Mouse (Mus musculus) liver, embryonic 14.5 days (tissue): ENCODE measurements at regions not wholly inside any gene's neighbourhood (a gene's known extent, or its start where the extent isn't known, plus 50 kb on each side); places are given as distances from the start of the nearest gene placed in this dataset.

Source experiments
- CTCF ChIP-seq: IDR thresholded peaks from 2 replicates; pipeline ENCODE4 v1.5.1; 2016; ENCODE audit warnings: antibody characterized with exemption, low read depth, control low read depth
- EP300 ChIP-seq: IDR thresholded peaks from 2 replicates; pipeline ENCODE4 v1.6.1; 2016; ENCODE audit warnings: antibody characterized with exemption, low read depth

DNA sequence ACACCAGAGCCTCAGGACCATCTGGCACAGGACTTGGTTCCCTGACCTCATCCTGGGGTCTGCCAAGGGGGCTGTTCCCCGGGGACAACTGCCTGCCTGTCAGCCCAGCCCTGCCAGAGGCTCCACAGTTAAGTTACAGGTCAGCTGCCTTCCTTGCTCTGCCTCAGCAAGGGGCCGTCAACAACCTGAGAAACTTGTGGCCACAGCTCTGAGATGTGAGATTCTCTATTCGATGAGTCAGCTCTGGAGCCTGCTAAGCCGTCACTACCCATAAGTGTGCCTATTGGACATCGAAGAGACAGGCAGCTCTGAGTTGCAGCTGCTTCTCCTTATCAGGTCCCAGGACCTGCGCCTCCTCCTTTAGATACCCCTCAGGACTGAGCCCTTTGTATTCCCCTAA is 54.3 kb upstream of the Alk start:
- TF ChIP-seq CTCF (no peak), EP300 (no peak)
